Mouse (Mus musculus) forebrain, embryonic 11.5 days (tissue): ENCODE data around the gene Ovca2. TPM values are rescaled to one million over a fixed set of nuclear protein-coding genes. Genes with fewer than 3 reads are reported as not detected.
A peak's percentile ranks its signal among the peaks of the same experiment; 100 is the strongest.
"Not testable (repeated sequence)": the region's sequence is repeated elsewhere in the genome, so short reads cannot be mapped to it uniquely, and the experiment has no call there.

Experiments
- ATAC-seq: fragments of 200-750 bp; cut with Nextera tagmentation; replicated peaks from 2 replicates; pipeline ENCODE4 v1.8.0; 2017; ENCODE audit warnings: moderate TSS enrichment; ENCODE audit not compliant: low FRiP score
- DNase-seq: peaks from one replicate; pipeline ENCODE4 v3.0.0-alpha.2; 2017; ENCODE audit warnings: low spot score
- H3K27ac ChIP-seq: fragments of 300-500 bp; sonication (generic); 2 replicates; pipeline ENCODE4 v1.5.1; 2014; ENCODE audit warnings: low read depth, low read length
- H3K27me3 ChIP-seq: fragments of 300-500 bp; sonication (generic); 2 replicates; pipeline ENCODE4 v1.6.1; 2014; ENCODE audit warnings: mild to moderate bottlenecking, low read length, mixed read lengths; ENCODE audit not compliant: control insufficient read depth, insufficient read depth
- H3K36me3 ChIP-seq: fragments of 300-500 bp; sonication (generic); 2 replicates; pipeline ENCODE4 v1.6.1; 2014; ENCODE audit warnings: mild to moderate bottlenecking, low read length, moderate library complexity, mixed read lengths; ENCODE audit not compliant: control insufficient read depth, insufficient read depth
- H3K4me1 ChIP-seq: fragments of 300-500 bp; sonication (generic); replicated peaks from 2 replicates; pipeline ENCODE4 v1.6.1; 2014; ENCODE audit warnings: low read length, mixed read lengths; ENCODE audit not compliant: control insufficient read depth, insufficient read depth
- H3K4me2 ChIP-seq: fragments of 300-500 bp; sonication (generic); 2 replicates; pipeline ENCODE4 v1.6.1; 2014; ENCODE audit warnings: low read depth, mild to moderate bottlenecking, low read length, moderate library complexity, mixed read lengths; ENCODE audit not compliant: severe bottlenecking
- H3K4me3 ChIP-seq: fragments of 300-500 bp; sonication (generic); 2 replicates; pipeline ENCODE4 v1.5.1; 2014; ENCODE audit warnings: low read depth, low read length
- H3K9ac ChIP-seq: fragments of 300-500 bp; sonication (generic); 2 replicates; pipeline ENCODE4 v1.6.1; 2014; ENCODE audit warnings: low read length
- H3K9me3 ChIP-seq: fragments of 300-500 bp; sonication (generic); 2 replicates; pipeline ENCODE4 v1.6.1; 2016; ENCODE audit warnings: low read length, mixed read lengths; ENCODE audit not compliant: control insufficient read depth
- WGBS: fragments of 180-500 bp; shearing (Covaris S2); extraction: QIAGEN DNeasy Blood & Tissue Kit; methylation state at CpG from one replicate; pipeline ENCODE4 v1.1.7; 2014; 5-methylcytosine and 5-hydroxymethylcytosine counted together
- polyA plus RNA-seq: library from polyadenylated mRNA; unstranded; fragments of >200 nt; fragmentation: Nextera tagmentation; extraction: Ambion mirVana; gene quantifications from 2 replicates; pipeline ENCODE4 v1.2.1, GENCODE M21; 2014

The Ovca2 gene
- polyA plus RNA-seq, 1 experiment from 2014 or later: 32.7 TPM

DNA sequence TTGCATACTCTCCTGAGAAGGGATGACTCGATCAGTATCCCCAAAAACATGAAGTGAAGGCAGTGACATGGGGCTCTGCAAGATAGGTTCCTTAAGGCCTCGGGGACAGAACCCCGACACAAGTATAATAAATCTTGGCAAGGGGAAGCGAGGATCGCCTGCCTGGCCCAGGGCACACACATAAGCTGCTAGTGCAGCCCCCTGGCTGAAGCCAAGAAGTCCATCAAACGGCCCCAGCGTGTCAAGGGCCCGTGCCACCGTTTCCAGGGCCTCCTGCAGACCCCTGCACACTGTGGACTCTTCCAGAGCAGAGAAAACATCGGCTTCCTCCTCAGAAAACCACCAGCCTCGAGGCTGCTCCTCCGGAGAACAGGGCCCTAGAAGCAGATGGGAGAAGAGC, 624 bp downstream of the Ovca2 start:
- peak overlapping the region; percentile 14; the same call in 1 of the 2 replicates for H3K27ac ChIP-seq
- H3K9ac ChIP-seq: peak overlapping the region; percentile 85
- H3K36me3 ChIP-seq: no peaks in the 10 kb centered on the region; the same call in 1 of the 2 replicates
- 57% methylated on average over 12 of the region's 12 CpGs for WGBS
- peaks cover 9% of the 10 kb centered on the region for H3K4me1 ChIP-seq
- ATAC-seq (no peak), DNase-seq (no peak)
- H3K4me2 ChIP-seq: peak overlapping the region; percentile 92
- no peaks in the 10 kb centered on the region for H3K9me3 ChIP-seq
- H3K27me3 ChIP-seq: peaks cover 4% of the 10 kb centered on the region
- H3K4me3 ChIP-seq: peak overlapping the region; percentile 82

DNA sequence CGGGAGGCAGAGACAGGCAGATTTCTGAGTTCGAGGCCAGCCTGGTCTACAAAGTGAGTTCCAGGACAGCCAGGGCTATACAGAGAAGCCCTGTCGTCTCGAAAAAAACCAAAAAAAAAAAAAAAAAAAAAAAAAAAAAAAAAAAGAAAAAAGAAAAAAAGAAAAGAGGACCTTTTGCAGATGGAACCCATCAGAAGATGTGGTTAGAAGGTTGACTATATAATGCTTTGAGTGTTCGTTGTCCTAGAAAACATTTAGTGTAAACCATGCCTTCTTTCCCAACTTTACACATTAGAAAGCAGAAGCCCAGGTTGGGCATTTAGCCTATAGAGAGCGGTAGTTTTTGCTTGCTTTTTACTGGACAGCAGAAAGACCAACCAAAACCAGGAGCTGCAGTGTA, 4.1 kb downstream of the Ovca2 start:
- not testable (repeated sequence) for H3K9ac ChIP-seq, DNase-seq, H3K36me3 ChIP-seq, H3K4me3 ChIP-seq, H3K9me3 ChIP-seq, H3K27ac ChIP-seq, ATAC-seq, H3K4me2 ChIP-seq
- H3K4me1 ChIP-seq: peaks cover 26% of the 10 kb centered on the region
- WGBS: 69% methylated on average over 6 of the region's 6 CpGs
- peaks cover 39% of the 10 kb centered on the region for H3K27me3 ChIP-seq

DNA sequence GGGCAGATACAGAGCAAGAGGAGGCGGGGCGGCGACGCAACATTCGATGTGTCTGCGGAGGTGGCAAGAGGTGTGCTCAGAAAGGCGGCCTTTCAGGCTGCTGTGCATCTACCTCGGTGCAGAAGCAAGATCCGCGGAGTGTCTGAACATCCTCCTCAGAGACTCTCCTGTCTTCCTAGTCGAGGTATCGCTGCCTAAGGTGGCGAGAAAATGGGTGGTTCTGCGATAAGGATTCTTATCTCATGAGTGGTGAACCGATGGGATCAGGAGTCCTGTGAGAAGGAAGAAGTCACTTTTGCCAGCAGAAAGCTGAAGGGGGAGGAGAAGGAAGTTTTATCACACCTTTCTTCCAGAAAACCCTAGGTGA, 4.9 kb downstream of the Ovca2 start:
- DNase-seq (no peak), ATAC-seq (no peak)
- no peak overlapping the region for H3K27ac ChIP-seq

DNA sequence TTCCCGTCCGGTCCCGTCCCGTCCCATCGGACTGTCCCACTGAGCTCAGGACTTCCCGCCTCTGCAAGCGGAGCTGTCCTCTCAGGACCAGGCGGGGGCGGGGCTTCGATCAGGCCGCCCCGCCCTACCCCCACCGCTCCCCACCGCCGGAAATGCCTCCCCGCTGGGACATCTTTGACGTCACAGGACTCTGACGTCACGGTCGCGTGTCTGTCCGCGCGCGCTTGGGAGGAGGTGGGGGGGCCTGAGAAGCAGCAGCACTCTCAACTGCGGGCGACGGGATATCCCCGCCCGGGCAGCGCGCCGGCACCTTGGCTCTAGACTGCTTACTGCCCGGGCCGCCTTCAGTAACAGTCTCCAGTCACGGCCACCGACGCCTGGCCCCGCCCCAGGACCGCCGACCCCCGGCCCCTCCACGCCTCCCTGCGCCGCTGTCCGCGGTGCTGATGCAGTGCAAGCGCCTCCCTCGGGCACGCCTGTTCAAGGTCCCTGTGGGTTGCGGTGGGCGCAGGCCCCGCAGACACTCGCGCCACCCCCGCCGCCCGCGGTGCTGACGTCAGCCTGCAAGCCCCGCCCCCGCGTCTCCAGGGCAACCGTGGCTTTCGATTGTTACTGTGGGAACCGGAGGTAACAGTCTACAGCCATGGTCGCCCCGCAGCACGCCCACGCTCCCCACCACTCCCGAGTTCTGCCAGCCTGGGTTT, 5.4 kb downstream of the Ovca2 start:
- Histone ChIP-seq H3K27me3 (peaks cover 52% of the 10 kb centered on the region), H3K4me2 (peak overlapping the region; percentile 65), H3K36me3 (no peaks in the 10 kb centered on the region; the same call in 1 of the 2 replicates), H3K27ac (no peak overlapping the region), H3K4me3 (peak overlapping the region; percentile 59), H3K9ac (peak overlapping the region; percentile 20; the same call in 1 of the 2 replicates), H3K4me1 (peaks cover 33% of the 10 kb centered on the region), H3K9me3 (no peaks in the 10 kb centered on the region)
- DNase-seq (peak; percentile 96), ATAC-seq (peak; percentile 69)
- WGBS: under 1% methylated on average over 69 of the region's 71 CpGs

More for the DNA sequence above, 4.9 kb downstream of the Ovca2 start:
- peak overlapping the region; percentile 65 for H3K4me2 ChIP-seq
- peaks cover 46% of the 10 kb centered on the region for H3K27me3 ChIP-seq
- H3K4me3 ChIP-seq: peak overlapping the region; percentile 59
- no peaks in the 10 kb centered on the region for H3K9me3 ChIP-seq
- no peaks in the 10 kb centered on the region; the same call in 1 of the 2 replicates for H3K36me3 ChIP-seq
- H3K9ac ChIP-seq: peak overlapping the region; percentile 20
- peaks cover 28% of the 10 kb centered on the region for H3K4me1 ChIP-seq
- WGBS: 2% methylated on average over 15 of the region's 15 CpGs

DNA sequence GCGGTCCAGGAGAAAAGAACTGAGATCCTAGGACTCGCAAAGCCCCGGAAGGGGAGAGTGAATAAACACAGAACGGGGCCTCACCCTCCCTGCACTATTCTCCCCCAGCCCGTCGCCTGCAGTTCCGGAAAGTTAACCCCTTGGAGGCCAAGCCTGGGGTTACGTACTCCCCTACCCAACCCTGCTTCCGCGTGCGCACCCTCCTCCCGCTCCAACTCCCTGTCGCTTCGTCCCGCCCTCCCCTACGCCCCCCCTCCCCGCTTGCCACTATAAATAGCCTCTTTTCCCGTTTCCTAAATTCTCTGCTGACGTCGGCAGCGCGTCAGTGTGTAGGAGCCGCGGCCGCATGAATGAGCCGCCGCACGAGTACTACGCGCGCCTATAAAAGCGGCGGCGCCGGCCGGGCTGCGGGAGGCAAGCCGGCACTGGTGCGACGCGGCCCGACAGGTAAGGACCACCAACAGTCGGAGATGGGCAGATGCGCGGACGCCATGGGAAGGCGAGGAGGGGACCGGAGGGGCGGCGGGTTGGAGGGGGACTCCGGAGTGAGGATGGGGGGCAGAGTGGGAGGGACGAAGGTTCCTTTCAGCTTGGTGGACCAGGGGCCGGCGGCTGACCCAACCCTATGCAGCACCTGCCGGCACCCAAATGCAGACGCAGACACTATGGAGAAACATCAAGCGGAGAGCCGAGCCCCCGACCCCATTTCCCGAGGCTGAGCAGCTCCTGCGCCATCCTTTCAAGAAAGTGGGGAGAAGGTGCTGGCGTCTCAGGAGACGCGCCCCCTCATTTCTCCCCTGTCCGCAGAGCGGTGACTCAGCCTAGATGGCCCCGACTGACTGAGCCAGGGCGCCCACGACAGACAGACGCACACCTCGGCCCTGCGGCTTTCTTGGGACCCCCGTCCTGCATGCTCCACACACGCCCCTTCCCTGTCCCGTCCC, 6.2 kb downstream of the Ovca2 start:
- WGBS: under 1% methylated on average over 73 of the region's 75 CpGs
- Histone ChIP-seq H3K27ac (no peak overlapping the region), H3K9me3 (no peaks in the 10 kb centered on the region), H3K4me3 (peak overlapping the region; percentile 59), H3K4me2 (peak overlapping the region; percentile 65), H3K9ac (peak overlapping the region; percentile 7; the same call in 1 of the 2 replicates), H3K36me3 (no peaks in the 10 kb centered on the region; the same call in 1 of the 2 replicates), H3K4me1 (peaks cover 28% of the 10 kb centered on the region), H3K27me3 (peaks cover 60% of the 10 kb centered on the region)
- DNase-seq: peak; percentile 71
- no peak; the same call in 1 of the 2 replicates for ATAC-seq

DNA sequence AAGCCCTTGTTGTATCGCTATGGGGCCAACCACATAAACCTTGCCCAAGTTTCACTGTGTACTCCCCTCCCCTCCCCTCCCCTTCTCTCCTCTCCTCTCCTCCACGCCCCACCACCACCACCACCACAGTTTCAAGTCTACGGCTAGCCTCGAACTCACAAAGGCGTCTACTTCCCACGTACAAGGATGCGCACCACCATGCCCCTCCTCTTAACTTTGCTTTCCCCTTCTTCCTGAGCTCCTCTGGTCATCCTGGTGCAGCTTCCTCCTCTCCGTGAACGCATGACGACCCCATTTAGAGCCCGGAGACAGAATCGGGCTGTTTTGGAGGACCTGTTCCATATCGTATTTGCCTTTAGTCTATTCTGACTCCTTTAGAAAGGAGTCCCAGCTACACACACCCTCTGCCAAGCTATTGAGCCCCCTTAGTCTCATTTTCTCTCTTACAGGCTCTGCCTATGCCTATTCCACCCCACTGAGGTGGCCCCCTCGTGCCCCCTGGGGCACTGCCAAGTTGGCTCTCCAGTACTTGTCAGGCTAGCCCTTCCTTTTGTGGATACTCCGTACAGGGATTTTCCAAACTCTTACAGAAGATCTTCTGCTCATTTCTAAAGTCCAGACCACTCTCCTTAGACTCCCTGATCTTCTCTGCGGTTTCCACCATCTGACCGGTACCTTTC, 7.3 kb downstream of the Ovca2 start:
- Histone ChIP-seq H3K4me2 (no peak overlapping the region), H3K9ac (no peak overlapping the region), H3K27me3 (peaks cover 71% of the 10 kb centered on the region), H3K4me3 (no peak overlapping the region), H3K9me3 (no peaks in the 10 kb centered on the region), H3K4me1 (peaks cover 35% of the 10 kb centered on the region), H3K27ac (no peak overlapping the region), H3K36me3 (no peaks in the 10 kb centered on the region)
- 8% methylated on average over 17 of the region's 17 CpGs for WGBS
- ATAC-seq (no peak), DNase-seq (no peak)

DNA sequence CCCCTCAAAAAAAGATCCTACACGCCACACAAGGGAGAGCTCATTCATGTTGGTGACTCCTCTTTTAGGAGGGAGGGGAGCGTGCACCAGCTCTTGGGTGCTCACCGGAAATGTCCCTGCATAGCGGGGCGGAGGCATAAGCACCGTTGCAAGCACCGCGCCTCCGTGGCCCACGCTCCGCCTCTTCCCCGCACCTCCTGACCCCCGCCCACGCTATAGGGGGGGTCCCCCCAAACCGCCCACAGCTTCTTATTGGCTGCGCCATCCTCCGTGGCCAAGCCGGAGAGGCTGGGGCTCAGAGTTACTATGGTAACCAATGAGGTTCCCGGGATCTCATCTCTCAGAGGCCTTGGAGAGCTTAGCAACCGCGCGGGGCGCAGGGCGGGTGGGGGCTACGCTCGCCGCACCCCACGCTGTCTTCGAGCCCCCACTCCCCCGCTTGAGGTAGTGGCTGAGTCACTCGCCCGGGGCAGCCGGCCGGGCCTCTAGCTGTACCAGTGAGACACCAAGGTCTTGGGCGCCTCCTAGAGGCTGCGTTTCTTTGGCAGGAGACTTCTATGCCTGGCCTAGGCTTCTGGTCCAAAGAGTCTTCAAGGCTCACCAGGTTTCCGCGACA, 8.4 kb downstream of the Ovca2 start:
- Histone ChIP-seq H3K9me3 (no peaks in the 10 kb centered on the region), H3K27me3 (peaks cover 82% of the 10 kb centered on the region), H3K4me2 (peak overlapping the region; percentile 66), H3K27ac (no peak overlapping the region), H3K4me3 (peak overlapping the region; percentile 37), H3K9ac (no peak overlapping the region), H3K4me1 (peaks cover 37% of the 10 kb centered on the region), H3K36me3 (no peaks in the 10 kb centered on the region)
- WGBS: 0% methylated on average over 31 of the region's 38 CpGs
- ATAC-seq: peak; percentile 50
- DNase-seq: peak; percentile 91
